In genomic region chr6:145760246-145761016, GRCm38 (mm10) we compare ENCODE assay signal across 11 mouse cellular contexts. TPM values are rescaled to one million over a fixed set of nuclear protein-coding genes. Genes with fewer than 3 reads are reported as not detected.
A peak's percentile ranks its signal among the peaks of the same experiment; 100 is the strongest.
DNase-seq lines count a peak whose midpoint lies in the region; ATAC-seq and TF ChIP-seq lines count a peak whose summit lies in the region.
"Had no signal": no experiment of that assay in that cellular context is flagged by ENCODE, and none has a peak within 500 bp of the region (broad histone marks: within the 10 kb centered on the region; RNA-seq: fewer than 3 reads in every experiment).

No protein-coding gene starts in this region.

- no peak overlapping the region for H3K4me3 ChIP-seq in heart, embryonic 14.5 days (ENCODE audit: control insufficient read depth in 1 of 2, insufficient read depth in 1 of 2, low read depth in 1 of 2, low read length in 2 of 2)
- no peak overlapping the region for H3K4me3 ChIP-seq in embryonic fibroblast, embryonic 13.5 days (ENCODE audit: insufficient read depth, low read length)
- H3K4me3 ChIP-seq in stomach, embryonic 14.5 days (ENCODE audit: low read depth, low read length), result no peak overlapping the region
- H3K4me3 ChIP-seq: limb, embryonic 12.5 days; myocyte had no signal

- H3K36me3 ChIP-seq in heart, embryonic 14.5 days (ENCODE audit: control insufficient read depth, insufficient read depth, low read length), result peaks cover 2% of the 10 kb centered on the region; the same call in 1 of the 2 replicates
- H3K36me3 ChIP-seq in stomach, embryonic 14.5 days (ENCODE audit: control insufficient read depth, insufficient read depth, low read length), result no peaks in the 10 kb centered on the region
- H3K36me3 ChIP-seq: limb, embryonic 12.5 days had no signal

- whole genome bisulfite sequencing in heart, embryonic 14.5 days, result 23% methylated on average over 4 of the region's 4 CpGs
- WGBS in stomach, embryonic 14.5 days, result 59% methylated on average over 4 of the region's 4 CpGs

- H3K4me1 ChIP-seq in heart, embryonic 14.5 days (ENCODE audit: control insufficient read depth in 2 of 2, insufficient read depth in 2 of 2, low read length in 2 of 2), result peaks cover 49 to 95% of the 10 kb centered on the region in 2 experiments
- H3K4me1 ChIP-seq in embryonic fibroblast, embryonic 13.5 days (ENCODE audit: control insufficient read depth, insufficient read depth, low read length), result peaks cover 28% of the 10 kb centered on the region
- H3K4me1 ChIP-seq in stomach, embryonic 14.5 days (ENCODE audit: control insufficient read depth, insufficient read depth, low read length), result peaks cover 40% of the 10 kb centered on the region

- no peak for TF ChIP-seq CTCF in embryonic fibroblast, embryonic 13.5 days (IDR thresholded peaks at IDR 0.05; ENCODE audit: borderline replicate concordance, insufficient read depth, low read length)

- H3K27me3 ChIP-seq in heart, embryonic 14.5 days (ENCODE audit: control insufficient read depth, insufficient read depth, low read length), result no peaks in the 10 kb centered on the region
- no peaks in the 10 kb centered on the region for H3K27me3 ChIP-seq in stomach, embryonic 14.5 days (ENCODE audit: control insufficient read depth, insufficient read depth, low read length)
- H3K27me3 ChIP-seq: limb, embryonic 12.5 days had no signal

- intact Hi-C loops in left cerebral cortex, postnatal 14 days (cut with DNase I), result no loop called here

- peak overlapping the region; percentile 88 to 93 for H3K27ac ChIP-seq in heart, embryonic 14.5 days (replicated peaks in 1 of 2; ENCODE audit: control insufficient read depth in 1 of 2, insufficient read depth in 1 of 2, low read depth in 2 of 2, low read length in 2 of 2)
- H3K27ac ChIP-seq in embryonic fibroblast, embryonic 13.5 days (ENCODE audit: insufficient read depth, low read length), result peak overlapping the region; percentile 63; the same call in 1 of the 2 replicates
- H3K27ac ChIP-seq in stomach, embryonic 14.5 days (ENCODE audit: low read length), result peak overlapping the region; percentile 35; the same call in 1 of the 2 replicates
- H3K27ac ChIP-seq: limb, embryonic 12.5 days had no signal

- H3K9me3 ChIP-seq in heart, embryonic 14.5 days (ENCODE audit: control insufficient read depth, low read length), result no peaks in the 10 kb centered on the region
- H3K9me3 ChIP-seq in stomach, embryonic 14.5 days (ENCODE audit: control insufficient read depth, low read depth, low read length), result no peaks in the 10 kb centered on the region
- H3K9me3 ChIP-seq: limb, embryonic 12.5 days had no signal

- TF ChIP-seq POLR2A in embryonic fibroblast, embryonic 13.5 days (IDR thresholded peaks at IDR 0.05; ENCODE audit: low read depth, low read length), result no peak

- H3K4me2 ChIP-seq in heart, embryonic 14.5 days (ENCODE audit: low read length), result no peak overlapping the region
- no peak overlapping the region for H3K4me2 ChIP-seq in stomach, embryonic 14.5 days (replicated peaks; ENCODE audit: low read depth, low read length)
- H3K4me2 ChIP-seq: limb, embryonic 12.5 days had no signal

- no peak for DNase-seq in heart, postnatal 4 days
- DNase-seq in MN1 (ENCODE audit: low spot score), result peak; percentile 20
- DNase-seq in left cerebral cortex, postnatal 14 days (ENCODE audit: low spot score in 2 of 2), result no peak
- no peak for DNase-seq in frontal cortex, postnatal 14 days (ENCODE audit: low spot score in 2 of 2)
- DNase-seq: gastrocnemius, postnatal 25 days had no signal

- ATAC-seq in heart, embryonic 14.5 days (ENCODE audit: insufficient number of reproducible peaks, insufficient read depth, low FRiP score, low read depth), result peak; percentile 62
- ATAC-seq in stomach, embryonic 14.5 days (ENCODE audit: insufficient number of reproducible peaks, insufficient read depth, low FRiP score, low read depth), result no peak
- ATAC-seq: hindbrain, embryonic 16.5 days had no signal

- H3K9ac ChIP-seq in heart, embryonic 14.5 days (ENCODE audit: low read length), result peak overlapping the region; percentile 9; the same call in 1 of the 2 replicates
- no peak overlapping the region for H3K9ac ChIP-seq in stomach, embryonic 14.5 days (replicated peaks; ENCODE audit: low read depth, low read length)
- H3K9ac ChIP-seq: limb, embryonic 12.5 days had no signal

RNA-seq across cellular contexts. Expression of gene Rassf8, which starts 13.9 kb away (rescaled TPM):
- polyA plus RNA-seq in heart, embryonic 14.5 days (2014; fragmentation: Nextera tagmentation; extraction: Ambion mirVana), result 12.7 and 15.7 TPM in 2 replicates
- total RNA-seq in heart, postnatal 4 days (2021), result 10 to 100 TPM; 93.1 to 97.9 TPM
- 65.0 and 73.0 TPM in 2 replicates for polyA plus RNA-seq in embryonic fibroblast, embryonic 13.5 days (2011; ENCODE audit: insufficient read length, low read depth, missing spikeins)
- 10.5 and 11.4 TPM in 2 replicates for polyA plus RNA-seq in stomach, embryonic 14.5 days (2014; fragmentation: Nextera tagmentation; extraction: Ambion mirVana)
- 10 to 100 TPM; 15.5 to 17.3 TPM for total RNA-seq in left cerebral cortex, postnatal 14 days (2021)

Comparison
In these comparisons a context has a peak if more than half of its experiments do, and no peak if none do; other contexts are left out.
1. H3K27ac ChIP-seq: peak in every context shown above with its lines; median percentile 90 in heart, embryonic 14.5 days; 63 in embryonic fibroblast, embryonic 13.5 days; 35 in stomach, embryonic 14.5 days.